Mouse (Mus musculus) induced T-regulatory cell, adult 2 months (primary cell): ENCODE measurements around the gene Brinp2.

Source experiments
- DNase-seq: peaks from one replicate; pipeline ENCODE4 v3.0.0-alpha.2; 2012; ENCODE audit warnings: low read depth

Brinp2 gene

DNA sequence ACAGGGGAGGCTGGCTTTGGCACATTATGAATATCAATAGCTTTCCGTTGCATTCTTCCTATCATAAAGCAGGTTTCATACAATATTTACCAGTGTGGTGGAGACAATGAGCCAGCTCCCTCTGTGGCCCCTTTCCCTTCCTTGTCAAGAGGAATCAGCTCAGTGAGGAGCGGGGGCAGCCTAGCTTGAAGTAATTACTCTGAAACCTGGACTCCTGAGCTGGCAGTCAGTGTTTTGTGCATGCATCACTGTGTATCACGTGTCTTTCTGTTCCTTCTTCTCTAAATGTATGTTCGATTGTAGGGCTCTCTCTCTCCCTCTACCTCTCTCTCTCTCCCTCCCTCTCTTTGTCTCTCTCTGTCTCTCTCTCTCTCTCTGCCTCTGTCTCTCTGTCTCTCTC lies 135.1 kb downstream of the Brinp2 start:
- DNase-seq = no peak

- no peak for DNase-seq
These were observed 136.0 kb downstream of the Brinp2 start for GRCm38 (mm10) chr1:158220148-158220547.

DNA sequence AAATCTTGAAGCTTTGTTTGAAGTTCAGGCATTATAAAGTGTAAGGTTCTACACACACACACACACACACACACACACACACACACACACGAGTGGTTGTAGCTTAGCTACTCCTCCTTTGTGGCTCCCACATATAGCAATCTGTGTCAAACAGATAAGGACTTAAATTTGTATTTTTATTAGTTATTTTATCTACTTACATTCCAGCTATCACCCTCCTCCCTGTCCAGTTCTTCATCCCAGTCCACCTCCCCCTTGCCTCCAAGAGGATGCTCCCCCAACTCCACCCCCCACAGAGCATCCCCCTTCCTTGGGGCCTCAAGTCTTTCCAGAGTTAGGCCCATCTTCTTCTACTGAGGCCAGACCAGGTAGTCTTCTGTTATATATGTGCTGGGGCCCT lies 137.4 kb downstream of the Brinp2 start:
- DNase-seq = no peak

DNA sequence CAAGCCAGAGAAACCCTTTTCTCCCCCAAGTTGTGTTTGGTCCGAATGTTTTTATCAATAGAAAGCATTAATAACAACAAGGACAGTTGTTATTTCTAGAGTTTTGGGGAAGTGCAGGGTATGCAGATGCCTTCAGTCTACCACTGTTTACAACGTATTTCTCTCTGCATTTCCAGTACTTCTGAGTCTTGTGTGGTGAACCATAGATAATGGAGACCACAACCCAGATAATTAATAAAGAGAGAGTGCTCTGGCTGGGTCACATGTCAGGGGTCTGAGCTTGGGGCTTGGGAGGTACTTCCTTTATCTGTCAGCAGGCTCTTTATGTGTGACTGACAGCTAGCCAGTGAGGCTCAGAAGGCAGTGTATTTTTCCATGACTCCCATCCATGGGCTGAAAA lies 137.8 kb downstream of the Brinp2 start:
- DNase-seq = no peak

DNA sequence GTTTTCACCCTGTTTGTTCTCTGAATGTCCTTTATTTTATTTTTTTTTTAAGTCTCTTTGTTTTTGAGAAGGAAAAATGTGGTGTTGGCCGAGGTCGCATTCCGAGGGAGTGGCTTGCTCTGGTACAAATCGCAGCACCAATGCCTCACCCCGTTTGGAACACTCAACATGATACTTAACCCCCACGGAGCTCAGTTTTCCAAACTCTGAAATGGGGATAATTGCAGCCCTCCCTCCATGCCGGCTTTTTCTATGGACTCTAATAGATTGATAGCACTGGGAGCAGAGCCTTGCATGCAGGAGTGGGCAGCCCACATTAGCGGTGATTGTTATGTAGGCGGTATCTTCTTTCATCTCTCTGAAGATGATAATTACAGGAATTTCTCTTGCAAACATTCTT lies 140.5 kb downstream of the Brinp2 start:
- no peak for DNase-seq

- DNase-seq = no peak
These were observed 141.4 kb downstream of the Brinp2 start for GRCm38 (mm10) chr1:158214743-158215142.

DNA sequence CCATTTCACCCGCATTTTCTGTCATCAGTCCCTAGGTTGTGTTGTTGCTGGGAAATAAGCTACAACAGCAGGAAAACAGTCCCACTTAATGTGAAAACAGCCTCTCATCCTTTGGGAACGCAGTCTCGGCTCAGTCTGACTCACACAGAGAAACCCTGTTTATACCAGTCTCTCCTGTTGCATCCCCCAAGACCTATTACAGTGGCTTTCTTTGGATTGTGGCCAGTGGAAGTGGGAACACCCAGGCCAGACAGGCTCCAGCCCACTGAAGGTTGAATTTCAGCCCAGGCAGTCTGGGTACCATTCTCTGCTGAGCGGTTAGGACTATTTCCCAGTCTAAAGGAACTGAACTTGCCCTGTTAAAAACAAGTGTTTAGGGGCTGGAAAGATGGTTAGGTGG lies 142.4 kb downstream of the Brinp2 start:
- no peak for DNase-seq

- no peak for DNase-seq
These were observed 148.5 kb downstream of the Brinp2 start for GRCm38 (mm10) chr1:158207620-158208019.

- DNase-seq = no peak
These were observed 153.2 kb downstream of the Brinp2 start for GRCm38 (mm10) chr1:158202932-158203331.
